Mouse (Mus musculus): ENCODE measurements at regions not wholly inside any gene's neighbourhood (a gene's known extent, or its start where the extent isn't known, plus 50 kb on each side); places are given as distances from the start of the nearest gene placed in this dataset.

DNA sequence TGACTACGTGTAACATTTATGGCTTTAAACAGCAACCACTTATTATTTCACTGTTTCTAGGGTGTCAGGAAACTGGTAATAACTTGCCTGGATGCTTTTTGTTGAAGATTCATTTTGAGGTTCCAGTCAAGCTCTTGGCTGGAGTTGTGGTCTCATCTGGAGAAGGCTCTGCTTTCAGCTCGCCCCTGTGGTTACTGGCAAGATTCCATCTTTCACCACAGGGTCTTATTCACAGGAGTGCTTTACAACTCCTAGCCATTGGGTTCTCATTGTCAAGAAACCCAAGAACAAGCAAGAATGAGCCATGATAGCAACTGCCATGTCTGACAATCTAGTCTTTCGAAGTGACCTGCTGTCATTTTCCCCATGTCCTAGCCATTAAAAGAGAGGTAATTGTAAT, 202.5 kb upstream of the Lcorl start:
- Histone ChIP-seq H3K9me3 (no peaks in the 10 kb centered on the region), H3K27me3 (ENCODE audit: poor library complexity, severe bottlenecking) (no peaks in the 10 kb centered on the region), H3K27ac (no peak overlapping the region), H3K4me3 (no peak overlapping the region), H3K4me1 (peaks cover under 1% of the 10 kb centered on the region; the same call in 1 of the 2 replicates), H3K36me3 (replicated peaks) (no peaks in the 10 kb centered on the region)
- WGBS: 88% methylated on average over 3 of the region's 3 CpGs
- DNase-seq (ENCODE audit: extremely low spot score, low spot score): no peak

DNA sequence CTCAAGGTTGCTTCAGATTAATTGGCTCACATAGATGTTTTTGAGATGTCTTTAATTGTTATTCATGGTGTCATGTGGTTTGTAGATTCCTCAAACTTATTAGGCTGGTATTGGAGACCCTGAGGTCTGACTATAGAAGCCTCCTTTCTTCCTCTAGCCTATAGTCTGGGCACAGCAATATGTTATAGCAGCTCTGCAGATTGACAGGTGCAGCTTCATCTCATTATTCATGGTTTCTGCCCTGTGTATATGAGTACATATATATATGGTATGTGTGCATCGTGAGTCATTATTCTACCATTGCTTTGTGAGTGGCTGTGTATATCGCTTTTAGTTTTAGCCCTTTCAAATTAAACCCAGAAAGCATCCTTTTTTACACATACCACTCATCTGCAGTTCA, 197.4 kb upstream of the Lcorl start:
- H3K9me3 ChIP-seq: no peaks in the 10 kb centered on the region
- no peak for DNase-seq (ENCODE audit: extremely low spot score, low spot score)
- 97% methylated on average over 2 of the region's 2 CpGs for WGBS
- H3K27ac ChIP-seq: no peak overlapping the region
- no peak overlapping the region for H3K4me3 ChIP-seq
- no peaks in the 10 kb centered on the region for H3K36me3 ChIP-seq (replicated peaks)
- H3K27me3 ChIP-seq (ENCODE audit: poor library complexity, severe bottlenecking): no peaks in the 10 kb centered on the region
- H3K4me1 ChIP-seq: peaks cover 11% of the 10 kb centered on the region

DNA sequence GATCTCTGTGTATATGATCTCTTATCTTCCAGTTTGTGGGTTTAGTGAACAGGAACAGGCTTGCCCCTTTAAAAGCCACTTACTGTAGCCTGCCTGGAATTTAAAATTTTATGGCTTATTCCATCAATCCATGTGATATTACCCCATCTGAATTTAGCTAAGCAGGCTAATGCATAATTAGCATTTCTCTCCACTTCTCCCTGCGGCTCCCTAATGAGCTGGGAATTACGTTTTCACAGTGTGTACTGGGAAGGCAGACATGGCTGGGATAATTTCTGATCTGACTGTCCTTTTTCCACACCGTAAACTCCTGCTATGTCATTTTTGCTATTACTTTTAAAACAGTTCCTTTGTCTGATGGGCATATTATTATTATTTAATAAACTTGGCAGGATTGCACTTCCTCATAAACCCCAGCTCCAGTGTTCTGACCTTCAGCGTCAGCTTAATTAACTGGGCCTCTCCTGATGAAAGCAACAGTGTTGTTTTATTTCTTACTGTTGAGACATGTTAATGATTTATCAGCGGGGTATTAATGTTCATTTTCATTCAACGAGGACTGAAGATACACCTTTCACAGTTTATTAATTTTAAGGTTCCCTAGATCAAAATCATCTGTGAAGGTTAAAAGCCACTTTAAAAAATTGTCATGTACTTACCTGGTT, 185.4 kb upstream of the Lcorl start:
- WGBS: 87% methylated on average over 6 of the region's 6 CpGs
- H3K9me3 ChIP-seq: no peaks in the 10 kb centered on the region

DNA sequence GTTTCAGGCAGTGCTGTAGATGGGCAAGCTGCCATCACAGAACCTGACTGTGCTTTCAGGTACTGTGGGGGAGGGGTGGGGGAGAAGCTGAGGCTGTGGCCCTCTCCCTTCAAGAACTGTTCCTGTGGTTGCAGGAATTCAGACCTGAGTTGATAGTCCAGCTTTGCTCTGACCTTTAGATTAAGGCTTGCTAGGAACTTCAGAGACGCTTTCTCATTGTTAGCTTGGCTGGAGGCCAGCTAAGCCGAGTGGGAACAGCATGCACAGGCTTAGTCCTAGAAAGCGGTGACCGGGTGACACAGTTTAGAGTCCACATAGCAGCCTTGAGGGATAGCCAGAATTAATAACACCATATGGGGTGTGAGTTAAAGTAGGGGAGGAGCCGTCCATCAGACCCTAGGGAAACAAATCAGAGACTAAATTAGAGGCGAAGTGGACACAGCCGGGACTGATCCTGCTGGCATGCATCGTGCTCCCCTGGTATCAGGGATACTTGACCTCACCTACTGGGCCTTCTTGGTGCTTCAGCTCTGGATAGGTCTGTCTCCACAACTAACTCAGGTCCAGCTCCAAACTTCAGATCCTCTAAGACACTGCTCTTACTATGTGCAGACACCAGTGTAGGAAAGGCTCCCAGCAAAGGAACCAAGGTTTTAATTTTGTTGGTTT, 175.7 kb upstream of the Lcorl start:
- peaks cover 5% of the 10 kb centered on the region; the same call in 1 of the 2 replicates for H3K4me1 ChIP-seq
- H3K36me3 ChIP-seq (replicated peaks): no peaks in the 10 kb centered on the region
- H3K9me3 ChIP-seq: no peaks in the 10 kb centered on the region
- no peak overlapping the region for H3K4me3 ChIP-seq
- H3K27me3 ChIP-seq (ENCODE audit: poor library complexity, severe bottlenecking): no peaks in the 10 kb centered on the region
- WGBS: 65% methylated on average over 8 of the region's 8 CpGs
- DNase-seq (ENCODE audit: extremely low spot score, low spot score): no peak
- H3K27ac ChIP-seq: no peak overlapping the region

More for the DNA sequence above, 185.4 kb upstream of the Lcorl start:
- H3K27ac ChIP-seq: no peak overlapping the region
- DNase-seq (ENCODE audit: extremely low spot score, low spot score): no peak
- no peaks in the 10 kb centered on the region for H3K4me1 ChIP-seq
- H3K36me3 ChIP-seq (replicated peaks): no peaks in the 10 kb centered on the region
- no peak overlapping the region for H3K4me3 ChIP-seq
- no peaks in the 10 kb centered on the region for H3K27me3 ChIP-seq (ENCODE audit: poor library complexity, severe bottlenecking)

DNA sequence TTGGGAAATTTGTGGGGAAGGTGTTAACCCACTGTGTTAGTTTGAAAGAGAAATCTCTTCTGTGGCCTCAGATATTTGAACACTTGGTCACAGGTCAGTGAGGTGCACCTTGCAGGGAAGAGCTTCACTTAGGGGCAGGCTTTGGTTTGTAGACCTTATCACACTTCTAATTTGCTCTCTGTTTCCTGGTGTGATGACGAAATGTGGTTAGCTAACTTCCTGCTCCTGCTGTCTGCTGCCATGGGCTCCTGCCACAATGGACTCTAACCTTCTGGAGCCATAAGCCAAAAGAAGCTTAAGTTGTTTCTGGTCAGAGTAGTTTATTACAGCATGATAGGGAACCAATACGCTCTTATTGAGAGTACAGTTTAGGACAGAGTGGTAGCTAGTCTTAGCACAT, 174.8 kb upstream of the Lcorl start:
- no peak for DNase-seq (ENCODE audit: extremely low spot score, low spot score)
- Histone ChIP-seq H3K9me3 (no peaks in the 10 kb centered on the region), H3K27ac (no peak overlapping the region), H3K4me1 (peaks cover 5% of the 10 kb centered on the region; the same call in 1 of the 2 replicates), H3K36me3 (replicated peaks) (no peaks in the 10 kb centered on the region), H3K27me3 (ENCODE audit: poor library complexity, severe bottlenecking) (no peaks in the 10 kb centered on the region), H3K4me3 (no peak overlapping the region)
- 83% methylated on average over 2 of the region's 2 CpGs for WGBS

DNA sequence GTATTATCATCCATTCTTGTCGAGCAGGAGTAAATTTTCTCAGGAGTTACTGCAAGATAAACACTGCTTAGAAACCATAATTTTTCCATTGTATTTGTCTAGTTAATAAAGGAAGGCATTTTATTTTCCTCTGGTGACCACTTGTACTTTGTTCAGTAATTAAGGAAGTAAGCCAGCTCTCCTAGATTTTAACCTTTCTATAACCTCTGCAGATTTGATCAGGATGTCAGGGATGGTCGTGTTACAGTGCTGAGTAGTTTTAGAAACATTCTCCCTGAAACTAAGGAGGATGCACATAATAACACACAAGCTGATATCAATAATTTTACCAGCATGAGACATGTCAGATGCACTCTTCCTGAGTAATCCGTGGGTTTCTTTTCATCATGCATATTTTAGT, 166.7 kb upstream of the Lcorl start:
- no peak overlapping the region for H3K4me3 ChIP-seq
- H3K27ac ChIP-seq: no peak overlapping the region
- 64% methylated on average over 3 of the region's 3 CpGs for WGBS
- no peak for DNase-seq (ENCODE audit: extremely low spot score, low spot score)
- H3K27me3 ChIP-seq (ENCODE audit: poor library complexity, severe bottlenecking): no peaks in the 10 kb centered on the region
- H3K4me1 ChIP-seq: no peaks in the 10 kb centered on the region
- no peaks in the 10 kb centered on the region for H3K36me3 ChIP-seq (replicated peaks)
- no peaks in the 10 kb centered on the region for H3K9me3 ChIP-seq

DNA sequence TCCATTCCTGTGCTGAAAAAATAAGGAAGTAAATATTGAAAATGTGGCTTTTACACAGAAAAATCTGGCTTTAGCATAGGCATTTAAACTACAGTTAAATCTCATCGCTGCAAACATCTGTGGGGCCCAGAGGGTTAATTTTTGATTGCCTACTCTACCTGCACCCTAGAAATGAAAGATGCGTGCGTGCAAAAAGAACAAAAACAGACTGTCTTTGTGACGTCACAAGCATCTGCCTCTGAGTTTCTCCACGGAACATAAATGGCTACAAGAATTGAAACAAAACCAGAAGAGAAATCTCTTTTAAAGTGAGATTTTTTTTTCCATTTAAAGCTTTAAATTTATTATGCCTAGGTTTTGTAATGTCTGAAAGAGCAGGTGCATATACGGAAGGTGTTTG, 166.0 kb upstream of the Lcorl start:
- H3K27ac ChIP-seq: no peak overlapping the region
- H3K4me3 ChIP-seq: no peak overlapping the region
- no peaks in the 10 kb centered on the region for H3K36me3 ChIP-seq (replicated peaks)
- H3K27me3 ChIP-seq (ENCODE audit: poor library complexity, severe bottlenecking): no peaks in the 10 kb centered on the region
- DNase-seq (ENCODE audit: extremely low spot score, low spot score): no peak
- H3K9me3 ChIP-seq: no peaks in the 10 kb centered on the region
- 83% methylated on average over 6 of the region's 6 CpGs for WGBS
- no peaks in the 10 kb centered on the region for H3K4me1 ChIP-seq

DNA sequence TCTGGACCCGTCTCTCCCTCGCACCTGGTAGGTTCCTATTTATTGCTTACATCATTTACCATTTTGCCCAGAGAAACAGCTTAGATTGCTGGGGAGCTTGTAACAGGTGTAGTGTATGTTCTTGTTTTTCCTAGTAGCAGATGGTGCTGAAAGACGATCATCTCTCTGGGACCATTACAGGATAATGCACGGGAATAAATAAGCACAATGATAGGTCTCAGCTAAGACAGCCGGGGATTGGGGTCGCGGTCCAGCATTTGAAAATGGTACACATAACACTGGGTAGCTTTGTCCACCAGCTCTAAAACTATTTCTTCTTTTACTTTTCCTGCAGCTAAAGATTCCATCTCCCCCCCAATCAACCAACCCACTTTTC, 164.6 kb upstream of the Lcorl start:
- Histone ChIP-seq H3K27me3 (ENCODE audit: poor library complexity, severe bottlenecking) (no peaks in the 10 kb centered on the region), H3K9me3 (no peaks in the 10 kb centered on the region), H3K4me3 (no peak overlapping the region), H3K36me3 (replicated peaks) (no peaks in the 10 kb centered on the region), H3K4me1 (no peaks in the 10 kb centered on the region), H3K27ac (no peak overlapping the region)
- 88% methylated on average over 7 of the region's 7 CpGs for WGBS
- no peak for DNase-seq (ENCODE audit: extremely low spot score, low spot score)

DNA sequence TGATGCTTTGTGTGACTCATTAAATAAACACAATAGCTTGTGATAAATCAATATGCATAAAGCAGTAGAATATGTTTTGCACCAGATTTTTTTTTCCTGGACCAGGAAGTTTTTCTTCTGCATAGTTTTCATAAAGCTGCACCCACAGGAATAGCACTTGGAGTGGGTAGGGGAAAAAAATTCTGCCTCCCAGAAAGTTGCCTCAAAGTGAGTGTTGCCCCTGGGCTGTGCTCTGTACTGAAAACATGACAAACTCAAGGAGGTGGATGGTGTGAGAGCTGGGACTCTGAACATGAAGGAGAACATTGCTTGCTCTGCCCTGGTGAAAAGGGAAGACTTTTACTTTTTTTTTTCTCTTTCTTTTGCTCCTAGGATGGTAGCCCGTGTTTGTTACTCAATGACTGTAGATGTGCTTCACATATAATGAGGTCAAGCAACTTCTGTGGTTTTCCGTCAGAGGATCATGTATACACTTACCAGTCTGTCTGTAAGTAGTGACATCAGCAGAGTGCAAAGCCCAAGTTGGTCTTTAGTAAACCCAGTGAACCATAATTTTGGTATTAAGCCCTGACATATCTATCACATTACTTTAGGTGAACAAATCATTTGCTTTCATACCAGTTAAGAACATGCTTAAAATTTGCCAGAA, 164.1 kb upstream of the Lcorl start:
- H3K4me3 ChIP-seq: no peak overlapping the region
- H3K36me3 ChIP-seq (replicated peaks): no peaks in the 10 kb centered on the region
- WGBS: 95% methylated on average over 2 of the region's 2 CpGs
- H3K4me1 ChIP-seq: no peaks in the 10 kb centered on the region
- no peak for DNase-seq (ENCODE audit: extremely low spot score, low spot score)
- H3K27me3 ChIP-seq (ENCODE audit: poor library complexity, severe bottlenecking): no peaks in the 10 kb centered on the region
- H3K27ac ChIP-seq: no peak overlapping the region
- no peaks in the 10 kb centered on the region for H3K9me3 ChIP-seq

DNA sequence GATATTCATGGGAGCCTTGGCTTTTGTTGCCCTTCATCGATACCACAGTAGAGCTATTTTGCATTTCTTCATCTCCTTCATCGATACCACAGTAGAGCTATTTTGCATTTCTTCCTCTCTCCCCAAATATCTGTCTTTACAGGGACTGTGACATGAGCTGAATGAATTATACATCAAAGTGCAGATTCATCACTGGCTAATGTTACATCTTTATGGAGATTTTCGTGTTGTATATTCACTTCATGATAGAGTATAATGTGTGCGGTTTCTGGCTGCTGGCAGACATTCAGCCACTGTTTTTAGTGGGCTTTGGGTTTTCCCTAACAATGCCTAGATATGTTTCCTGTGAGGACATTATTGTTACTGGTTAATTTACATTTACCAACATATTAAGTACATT, 162.8 kb upstream of the Lcorl start:
- no peaks in the 10 kb centered on the region for H3K36me3 ChIP-seq (replicated peaks)
- DNase-seq (ENCODE audit: extremely low spot score, low spot score): no peak
- no peaks in the 10 kb centered on the region for H3K27me3 ChIP-seq (ENCODE audit: poor library complexity, severe bottlenecking)
- H3K4me1 ChIP-seq: no peaks in the 10 kb centered on the region
- no peak overlapping the region for H3K4me3 ChIP-seq
- no peaks in the 10 kb centered on the region for H3K9me3 ChIP-seq
- H3K27ac ChIP-seq: no peak overlapping the region
- WGBS: 96% methylated on average over 4 of the region's 4 CpGs

DNA sequence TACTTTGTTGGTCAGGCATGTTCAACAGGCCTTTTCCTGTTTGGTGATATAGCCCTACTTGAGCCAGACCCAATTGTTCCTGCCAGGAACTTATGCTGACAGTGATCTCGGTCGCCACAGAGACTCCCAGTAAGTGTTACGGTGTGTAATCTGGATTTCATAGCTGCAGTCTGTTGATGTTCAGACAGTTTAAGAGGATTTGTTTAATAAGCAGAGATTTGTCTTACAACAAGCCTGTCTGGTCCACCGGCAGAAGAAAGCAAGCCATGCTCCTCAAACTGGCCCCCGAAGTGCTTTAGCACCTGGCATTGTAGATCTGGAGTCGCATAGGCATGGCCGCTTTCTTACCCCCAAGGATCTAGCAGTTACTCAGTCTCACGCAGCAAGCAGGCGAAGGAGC, 150.0 kb upstream of the Lcorl start:
- no peaks in the 10 kb centered on the region for H3K9me3 ChIP-seq
- no peaks in the 10 kb centered on the region for H3K36me3 ChIP-seq (replicated peaks)
- DNase-seq (ENCODE audit: extremely low spot score, low spot score): no peak
- H3K27me3 ChIP-seq (ENCODE audit: poor library complexity, severe bottlenecking): no peaks in the 10 kb centered on the region
- 86% methylated on average over 9 of the region's 9 CpGs for WGBS
- no peak overlapping the region for H3K4me3 ChIP-seq
- no peak overlapping the region for H3K27ac ChIP-seq
- H3K4me1 ChIP-seq: no peaks in the 10 kb centered on the region

DNA sequence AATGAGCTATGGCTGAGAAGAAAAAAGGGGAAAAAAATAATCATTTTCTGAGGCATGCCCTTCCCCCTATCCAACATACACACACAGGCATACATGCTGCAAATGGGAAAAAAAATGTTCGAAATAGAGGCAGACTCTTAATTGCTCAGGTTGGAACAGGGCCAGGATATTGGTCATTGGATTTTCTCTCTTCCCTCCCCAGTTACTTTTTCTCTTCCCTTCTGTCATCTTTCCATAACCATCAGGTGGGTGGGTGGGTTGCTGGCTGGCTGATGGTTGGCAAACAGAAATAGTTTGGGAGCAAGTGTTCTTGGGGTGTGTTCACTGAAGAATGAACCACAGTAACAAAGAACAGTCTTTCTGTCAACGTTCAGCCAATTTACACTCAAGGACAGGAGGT, 149.3 kb upstream of the Lcorl start:
- Histone ChIP-seq H3K4me1 (no peaks in the 10 kb centered on the region), H3K4me3 (no peak overlapping the region), H3K27ac (no peak overlapping the region), H3K9me3 (no peaks in the 10 kb centered on the region), H3K27me3 (ENCODE audit: poor library complexity, severe bottlenecking) (no peaks in the 10 kb centered on the region), H3K36me3 (replicated peaks) (no peaks in the 10 kb centered on the region)
- no peak for DNase-seq (ENCODE audit: extremely low spot score, low spot score)
- 89% methylated on average over 2 of the region's 2 CpGs for WGBS

DNA sequence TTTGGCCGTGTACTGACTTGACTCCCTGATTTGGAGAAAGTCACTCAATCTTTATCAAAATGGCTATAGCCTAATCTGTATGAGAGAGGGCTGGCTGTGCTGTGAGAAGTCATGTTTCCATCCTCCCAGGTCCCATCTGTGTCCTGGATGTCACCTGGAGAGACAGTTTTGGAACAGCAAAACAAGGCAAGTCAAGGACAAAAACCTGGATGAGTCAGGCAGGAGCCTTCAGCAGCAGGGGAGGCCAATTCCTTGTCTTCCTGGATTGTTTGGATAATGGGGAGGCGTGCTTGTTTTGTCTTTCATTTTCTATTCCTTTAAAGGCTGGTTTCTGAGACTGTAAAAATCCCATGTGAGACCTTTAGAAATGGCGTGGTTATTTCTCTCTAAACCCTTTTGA, 148.8 kb upstream of the Lcorl start:
- Histone ChIP-seq H3K27ac (no peak overlapping the region), H3K4me1 (no peaks in the 10 kb centered on the region), H3K27me3 (ENCODE audit: poor library complexity, severe bottlenecking) (no peaks in the 10 kb centered on the region), H3K9me3 (no peaks in the 10 kb centered on the region), H3K4me3 (no peak overlapping the region), H3K36me3 (replicated peaks) (no peaks in the 10 kb centered on the region)
- WGBS: 79% methylated on average over 3 of the region's 3 CpGs
- no peak for DNase-seq (ENCODE audit: extremely low spot score, low spot score)
